Mouse (Mus musculus) left cerebral cortex, postnatal 25 days (tissue): ENCODE data around the gene Psat1. TPM values are rescaled to one million over a fixed set of nuclear protein-coding genes. Genes with fewer than 3 reads are reported as not detected.

Experiments used
- DNase-seq, 2 experiments: peaks; one replicate each; pipeline ENCODE4 v3.0.0; 2022; ENCODE audit warnings: low spot score in 2 of 2, mixed read lengths in 1 of 2
- intact Hi-C: fragments of 180-260 bp; cut with DNase I; formaldehyde crosslinking; loops from one replicate; pipeline ENCODE4 v1.15.1; 2025
- total RNA-seq, 2 experiments: library from RNA; stranded (reverse); gene quantifications; 2 replicates each; pipeline ENCODE4 v1.2.3; 2021

Gene Psat1
- total RNA-seq, 2 experiments from 2014 or later: 110 to 116 TPM

DNA sequence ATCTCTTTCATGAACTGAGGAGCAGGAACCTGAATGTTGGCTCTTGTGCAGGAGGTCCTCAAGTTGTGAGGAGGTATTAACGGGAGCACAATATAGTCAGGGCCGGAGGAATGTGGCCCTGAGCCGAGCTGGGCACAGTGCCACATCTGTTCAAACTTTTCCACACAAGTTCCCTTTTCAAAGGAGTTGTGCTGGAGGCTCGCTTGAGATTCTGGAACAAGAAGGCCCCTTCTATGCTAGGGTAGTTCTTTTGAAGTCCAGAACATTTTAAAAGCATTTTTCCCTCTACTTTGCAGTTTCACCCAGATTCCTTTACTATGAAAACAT lies 21.5 kb downstream of the Psat1 start:
- intact Hi-C loops: no loop called here

DNA sequence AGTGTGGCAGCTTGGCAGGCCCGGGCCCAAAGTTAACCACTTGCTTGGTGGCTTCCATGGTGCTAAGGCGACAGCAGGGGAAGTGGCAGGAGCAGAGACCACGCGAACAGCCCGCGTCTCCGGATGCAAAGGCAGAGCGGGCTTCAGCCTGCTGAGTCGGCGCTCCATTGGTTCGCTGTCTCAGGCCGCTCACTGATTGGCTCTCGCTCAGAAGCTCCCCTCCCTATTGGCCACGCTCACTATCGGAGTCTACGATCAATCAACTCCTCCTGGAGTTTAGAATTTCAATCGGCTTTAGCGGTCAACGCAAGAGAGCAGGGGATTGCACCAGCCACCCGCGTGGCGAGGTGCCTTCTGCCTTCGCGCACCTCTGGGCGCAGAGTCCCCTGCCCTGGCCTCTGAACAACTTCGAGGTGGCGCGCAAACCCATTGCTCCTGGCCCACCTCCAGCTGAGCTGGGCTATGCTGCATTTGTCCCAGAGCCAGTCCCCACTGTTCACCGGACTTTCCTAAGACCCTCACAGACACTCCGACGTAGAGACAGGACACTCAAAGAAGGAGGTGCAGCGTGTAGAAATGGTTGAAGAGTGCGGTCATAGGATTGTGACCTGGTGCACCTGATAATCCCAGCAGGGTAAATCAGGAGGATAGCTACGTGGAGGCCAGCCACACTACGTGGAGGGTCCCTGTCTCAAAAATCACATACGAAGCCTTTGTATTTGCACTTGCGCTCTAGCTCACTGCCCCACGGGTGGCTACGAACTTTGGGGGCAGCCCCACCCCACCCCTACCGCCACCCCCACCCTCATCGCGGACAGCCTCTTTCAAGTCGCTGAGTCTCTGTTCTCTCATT lies 22.0 kb downstream of the Psat1 start:
- intact Hi-C loops: loop anchor here (5.0 kb wide), 1 partner anchor 37 kb away; no protein-coding TSS in a partner anchor
- peak; percentile 88 to 94 for DNase-seq

More for the DNA sequence above, 21.5 kb downstream of the Psat1 start:
- DNase-seq: peak; percentile 65 to 67

DNA sequence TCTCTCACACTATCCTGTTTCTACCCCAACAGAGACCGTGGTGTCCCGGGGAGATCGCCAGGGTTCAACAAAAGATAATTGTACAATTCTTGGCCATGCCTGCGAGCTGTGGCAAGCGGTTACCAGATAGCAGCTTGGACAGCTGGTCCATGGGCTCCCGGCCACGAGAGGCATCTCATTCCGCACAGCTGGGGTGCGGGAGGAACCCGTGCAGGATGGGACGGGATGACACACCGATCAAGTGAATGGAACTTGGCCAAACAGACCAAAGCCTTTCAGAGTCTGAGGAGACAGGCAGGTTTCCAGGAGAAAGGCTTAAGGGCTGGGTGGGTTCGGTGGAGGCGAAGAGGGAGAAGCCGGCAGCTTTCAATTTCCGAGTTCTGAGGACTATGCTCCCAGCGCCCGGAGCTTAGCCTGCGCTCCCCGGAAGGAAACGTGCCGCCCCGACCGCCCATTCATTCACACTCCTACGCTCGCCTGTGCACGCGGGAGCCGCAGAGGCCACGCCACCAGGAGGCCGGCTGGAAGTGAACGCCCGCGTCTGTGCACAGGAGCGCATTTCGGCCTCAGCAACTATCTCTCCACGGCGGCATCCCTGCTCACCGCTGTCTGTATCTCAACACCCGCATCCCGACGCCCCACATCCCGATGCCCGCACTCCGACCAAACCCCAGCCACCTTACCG lies 22.8 kb downstream of the Psat1 start:
- DNase-seq: peak; percentile 59 to 71
- intact Hi-C loops: loop anchor here (5.0 kb wide), 1 partner anchor 38 kb away; no protein-coding TSS in a partner anchor

DNA sequence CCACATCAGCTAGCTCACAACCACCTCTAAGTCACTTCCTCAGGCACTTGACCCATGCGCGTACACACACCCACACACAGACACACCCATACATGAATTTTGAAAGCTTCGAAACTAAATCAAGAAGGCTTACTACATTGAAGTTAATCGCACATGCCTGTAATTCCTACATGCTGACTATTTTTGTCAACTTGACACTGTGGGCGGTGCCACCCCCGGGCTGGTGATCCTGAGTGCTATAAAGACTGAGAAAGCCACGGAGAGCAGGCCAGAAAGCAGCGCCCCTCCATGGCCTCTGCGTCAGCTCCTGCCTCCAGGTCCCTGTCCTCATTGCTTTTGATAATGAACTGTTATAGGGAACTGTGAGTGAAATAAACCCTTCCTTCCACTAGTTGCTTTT lies 23.7 kb downstream of the Psat1 start:
- peak in 1 of 2 experiments; percentile 9 for DNase-seq

DNA sequence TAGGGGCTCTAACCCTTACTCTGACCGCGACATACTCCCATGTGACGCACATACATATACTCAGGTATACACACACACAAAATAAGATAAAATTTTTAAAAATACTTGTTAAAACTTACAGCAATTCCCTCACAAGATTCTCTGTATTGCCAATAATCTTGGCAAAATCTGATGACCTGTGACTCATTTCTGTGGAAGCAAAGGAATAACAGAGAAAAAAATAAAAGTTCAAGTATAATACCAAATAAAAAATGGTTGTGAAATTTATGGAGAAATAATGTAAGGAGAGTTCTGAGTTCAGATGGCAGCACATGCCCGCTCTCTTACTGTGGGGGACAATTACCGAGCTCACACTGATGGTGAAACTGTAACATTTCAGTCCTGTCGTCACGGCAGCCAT lies 27.8 kb downstream of the Psat1 start:
- no peak for DNase-seq
- intact Hi-C loops: no loop called here

More for the DNA sequence above, 23.7 kb downstream of the Psat1 start:
- intact Hi-C loops: loop anchor here (5.0 kb wide), 1 partner anchor 39 kb away; no protein-coding TSS in a partner anchor

DNA sequence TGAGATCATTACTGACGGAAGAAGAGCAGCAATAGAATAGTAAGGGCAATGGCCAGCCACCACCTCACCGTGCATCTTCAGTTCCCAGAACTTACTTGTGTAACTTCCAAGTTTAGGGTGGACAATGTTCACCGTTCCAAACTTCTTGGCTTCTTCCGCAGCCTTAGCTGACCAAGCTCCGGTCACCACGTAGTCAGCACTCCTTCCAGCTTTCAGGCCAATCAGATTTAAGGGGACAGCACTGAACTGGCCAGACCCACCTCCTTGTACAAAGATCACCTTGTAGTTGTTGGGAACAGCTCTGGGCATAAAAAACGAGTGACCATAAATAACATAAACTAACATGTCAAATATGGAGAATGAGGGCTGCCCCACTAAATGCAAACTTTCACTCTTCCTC lies 29.0 kb downstream of the Psat1 start:
- no peak for DNase-seq
- intact Hi-C loops: no loop called here

DNA sequence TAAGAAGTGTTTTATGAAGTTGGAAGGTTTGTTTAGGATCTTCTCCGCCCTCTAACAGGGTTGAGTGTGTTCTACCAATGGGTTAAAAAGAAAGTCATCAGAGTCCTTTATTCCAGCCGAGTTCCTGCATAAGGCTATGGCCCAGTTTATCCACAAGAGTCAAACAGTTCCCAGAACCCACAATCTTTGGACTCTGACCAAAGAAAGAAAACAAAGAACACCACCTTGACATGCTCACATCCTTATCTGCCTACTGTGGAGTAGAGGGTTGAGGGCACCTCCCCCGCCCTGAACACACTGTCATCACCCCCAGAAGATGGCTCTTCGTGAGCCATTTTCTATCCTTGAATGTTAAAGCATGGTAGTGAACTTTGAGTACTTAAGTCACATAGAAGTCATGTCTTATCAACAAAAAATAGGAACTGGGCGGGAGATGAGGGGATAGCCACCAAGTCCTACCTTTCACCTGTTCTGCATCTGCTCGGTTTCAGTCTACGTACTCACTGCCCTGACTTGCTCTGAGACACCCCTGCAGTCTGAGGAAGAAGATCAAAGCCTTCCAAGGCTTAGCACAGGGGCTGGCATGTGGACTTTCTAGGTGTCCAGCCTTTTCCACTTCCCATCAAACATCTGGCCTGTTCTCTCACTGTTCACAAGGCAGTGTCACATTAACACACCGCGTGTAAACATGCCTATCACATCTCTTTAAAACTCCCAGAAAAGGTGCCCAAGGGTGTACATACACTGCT lies 33.7 kb downstream of the Psat1 start:
- DNase-seq: no peak
- intact Hi-C loops: no loop called here

DNA sequence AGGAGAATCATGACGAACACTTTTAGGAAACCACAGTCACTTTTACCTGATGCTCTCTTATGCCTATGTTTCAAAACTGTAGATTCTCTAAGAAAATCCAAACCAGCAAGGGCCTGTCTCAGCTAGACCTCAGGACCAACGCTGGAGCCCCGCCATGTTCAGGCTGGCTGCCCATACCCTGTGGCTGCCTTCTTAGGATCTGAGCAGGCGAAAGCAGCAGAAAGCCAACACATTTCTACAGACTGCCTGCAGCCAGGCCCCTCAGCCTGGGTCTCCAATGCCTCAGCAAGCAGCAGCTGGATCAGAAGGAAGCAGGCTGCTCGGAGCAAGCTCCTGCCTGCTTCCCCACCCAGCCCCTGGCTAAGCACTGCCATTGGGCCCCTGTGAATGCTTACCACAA lies 35.7 kb downstream of the Psat1 start:
- no peak for DNase-seq
- intact Hi-C loops: no loop called here

DNA sequence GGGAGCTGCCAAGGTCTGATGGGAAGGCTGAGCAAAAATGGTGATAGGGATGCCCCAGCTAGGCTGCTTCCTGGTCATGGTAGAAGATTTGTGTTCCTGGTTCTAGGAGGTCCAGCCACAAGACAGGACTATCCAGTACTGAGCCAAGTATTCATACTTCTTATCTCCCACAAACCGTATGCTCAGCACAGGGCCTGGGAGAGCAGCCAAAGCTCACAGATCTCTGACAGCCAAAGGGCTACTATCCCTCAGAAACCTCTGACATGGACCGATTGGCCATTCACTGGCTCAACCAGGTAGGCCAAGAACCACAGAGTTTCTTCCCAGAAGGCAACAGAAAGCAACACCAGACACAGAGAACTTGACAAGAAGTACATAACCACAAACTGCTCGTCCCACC lies 36.1 kb downstream of the Psat1 start:
- DNase-seq: no peak
- intact Hi-C loops: no loop called here

DNA sequence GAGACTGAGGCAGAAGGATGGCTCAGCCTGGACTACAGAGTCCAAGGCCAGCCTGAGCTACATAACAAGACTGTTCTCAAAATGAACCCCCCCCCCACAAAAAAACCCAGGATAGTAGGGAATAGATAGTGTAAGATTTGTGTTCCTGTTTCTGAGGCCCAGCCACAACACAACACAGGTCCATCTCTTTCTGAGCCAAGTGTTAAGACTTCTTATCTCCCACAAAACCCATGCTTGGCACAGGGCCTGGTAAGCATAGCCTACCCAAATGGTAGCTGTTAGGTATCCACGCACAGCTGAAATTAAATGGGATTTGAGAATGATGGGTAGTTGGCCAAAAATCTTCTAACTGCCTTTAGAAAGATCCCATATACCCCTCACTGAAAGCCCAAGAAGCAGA lies 36.6 kb downstream of the Psat1 start:
- intact Hi-C loops: no loop called here
- DNase-seq: no peak

DNA sequence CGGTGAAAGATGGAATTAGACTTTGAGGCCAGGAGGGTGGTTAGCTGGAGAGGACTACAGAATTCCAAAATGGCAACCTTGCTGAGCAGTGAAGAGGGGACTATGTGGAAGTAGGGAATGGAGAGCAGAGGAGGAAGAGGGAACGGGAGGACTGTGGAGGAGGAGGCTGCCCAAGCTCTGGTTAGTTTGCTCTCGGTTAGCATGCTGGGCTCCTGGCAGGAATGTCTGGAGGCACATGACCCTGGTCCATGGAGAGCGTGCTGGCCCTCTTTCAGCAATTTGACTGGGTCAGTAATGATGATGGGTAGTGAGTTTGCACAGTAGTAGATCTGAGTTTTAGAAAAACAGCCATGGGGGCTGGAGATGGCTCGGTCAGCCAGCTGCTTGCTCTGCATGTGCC lies 39.1 kb downstream of the Psat1 start:
- DNase-seq: no peak
- intact Hi-C loops: no loop called here

DNA sequence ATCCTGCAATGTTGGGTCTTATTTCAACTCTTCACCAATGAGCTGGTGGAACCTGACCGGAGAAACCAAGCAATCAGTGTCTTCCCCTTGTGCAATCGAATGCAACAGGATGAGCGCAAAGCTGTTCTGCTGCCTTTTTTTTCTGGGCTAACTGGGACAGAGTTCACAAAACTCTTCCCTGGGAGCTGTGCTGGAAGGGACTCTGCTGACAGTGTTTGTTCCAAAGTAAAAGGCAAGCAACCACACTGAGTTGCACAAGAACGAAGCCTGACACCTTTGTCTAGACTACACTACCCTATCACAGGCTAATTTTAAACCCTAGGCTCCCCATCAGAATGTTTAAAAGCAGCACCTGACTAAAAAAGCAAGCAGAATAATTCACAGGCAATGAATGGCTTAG lies 42.4 kb downstream of the Psat1 start:
- no peak for DNase-seq
- intact Hi-C loops: no loop called here

DNA sequence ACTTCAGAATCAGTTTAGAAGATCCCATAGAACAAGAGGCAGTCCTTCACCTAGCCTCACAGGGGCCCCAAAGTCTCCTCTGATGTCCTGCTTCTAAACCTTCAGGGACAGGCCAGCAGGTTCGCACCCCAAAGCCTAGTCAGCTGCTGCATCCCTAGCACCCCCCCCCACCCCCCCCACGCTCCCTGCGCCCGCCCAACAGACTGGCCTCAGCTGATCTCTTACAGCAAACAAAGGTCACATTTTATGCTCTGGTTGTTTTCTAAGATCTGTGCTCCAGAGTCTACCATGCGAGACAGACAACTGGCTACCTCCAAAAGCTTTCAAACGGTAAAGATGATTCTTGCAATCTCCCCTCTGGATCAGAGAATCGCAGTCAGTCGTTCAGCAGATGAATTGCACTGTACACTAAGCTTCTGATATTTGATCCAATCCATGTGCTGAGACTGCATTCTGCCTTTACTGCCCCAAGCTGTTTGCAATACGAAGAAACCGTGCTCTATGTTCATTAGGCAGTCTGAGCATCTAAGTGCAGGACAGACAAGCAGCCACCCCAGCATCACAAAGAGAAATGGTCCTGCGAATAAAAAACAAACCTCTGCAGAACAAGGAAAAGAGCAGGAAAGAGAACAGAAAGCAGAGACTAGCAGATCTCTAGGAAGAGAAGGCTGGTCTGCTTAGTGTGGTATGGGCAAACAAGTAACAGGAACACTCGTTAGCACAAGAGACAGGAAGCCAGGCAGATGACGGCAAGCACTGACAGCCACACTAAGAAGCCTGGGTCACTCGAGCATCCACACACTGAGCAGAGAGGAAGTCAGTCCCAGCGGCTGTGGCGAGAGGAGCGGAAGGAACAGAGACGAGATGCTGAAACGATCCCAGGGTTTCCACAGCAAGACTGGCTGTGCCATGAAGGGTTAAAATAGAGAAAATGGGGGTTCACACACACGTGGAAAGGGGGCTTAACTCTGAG lies 43.3 kb downstream of the Psat1 start:
- no peak for DNase-seq
- intact Hi-C loops: no loop called here

DNA sequence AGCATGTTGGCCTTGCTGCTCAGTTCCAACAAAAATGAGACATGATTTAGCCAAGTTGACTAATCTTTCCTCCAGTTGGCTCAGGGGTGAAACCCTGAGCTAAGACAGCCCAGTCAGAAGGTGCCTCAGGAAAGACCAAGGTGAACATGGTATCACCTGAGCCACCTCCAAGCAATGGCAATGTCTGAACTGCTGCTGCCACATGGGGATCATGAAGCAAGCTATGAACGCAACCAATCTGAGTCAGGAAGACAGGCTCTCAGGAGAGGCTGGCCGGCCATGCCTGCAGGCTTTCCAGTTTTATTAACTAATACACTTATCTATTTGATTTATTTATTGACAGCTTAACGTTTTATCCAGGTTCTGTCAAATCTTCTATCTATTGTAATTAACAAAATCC lies 51.5 kb downstream of the Psat1 start:
- no peak for DNase-seq
- intact Hi-C loops: no loop called here

DNA sequence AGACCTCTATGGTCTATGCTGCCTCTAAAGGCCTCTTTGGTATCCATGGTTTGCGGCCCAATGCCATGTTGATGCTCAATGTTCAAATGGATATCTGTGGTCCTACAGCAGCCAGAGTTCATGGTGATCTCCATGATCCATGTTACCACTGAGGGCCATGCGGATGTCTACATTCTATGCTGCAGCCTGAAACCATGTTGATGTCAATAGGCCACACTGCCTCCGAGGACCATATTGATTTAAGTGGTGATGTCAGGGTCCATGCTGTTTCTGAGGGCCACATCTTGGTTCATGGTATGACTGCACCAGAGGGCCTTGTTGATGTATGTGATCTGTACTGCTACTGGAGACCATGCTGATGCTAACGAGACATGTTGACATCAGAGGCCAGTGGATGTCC lies 55.0 kb downstream of the Psat1 start:
- intact Hi-C loops: no loop called here
- no peak for DNase-seq

DNA sequence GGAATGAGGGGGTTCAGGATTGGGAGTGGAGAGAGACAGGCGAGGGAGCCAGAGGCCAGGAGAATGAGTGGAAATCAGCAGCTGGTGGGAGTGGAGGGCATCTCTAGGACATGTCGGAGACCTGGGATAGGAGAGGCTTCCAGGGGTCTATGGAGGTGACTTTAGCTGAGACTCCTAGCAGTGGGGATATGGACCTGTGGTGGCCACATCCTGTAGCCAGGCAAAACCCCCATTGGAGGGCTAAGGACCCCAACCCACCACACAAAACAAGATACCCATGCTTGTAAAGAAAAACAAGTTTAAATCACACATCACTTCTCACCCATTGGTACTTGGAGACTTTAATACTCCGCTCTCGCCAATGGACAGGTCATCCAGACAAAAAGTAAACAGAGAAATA lies 58.7 kb downstream of the Psat1 start:
- DNase-seq: no peak
- intact Hi-C loops: no loop called here

DNA sequence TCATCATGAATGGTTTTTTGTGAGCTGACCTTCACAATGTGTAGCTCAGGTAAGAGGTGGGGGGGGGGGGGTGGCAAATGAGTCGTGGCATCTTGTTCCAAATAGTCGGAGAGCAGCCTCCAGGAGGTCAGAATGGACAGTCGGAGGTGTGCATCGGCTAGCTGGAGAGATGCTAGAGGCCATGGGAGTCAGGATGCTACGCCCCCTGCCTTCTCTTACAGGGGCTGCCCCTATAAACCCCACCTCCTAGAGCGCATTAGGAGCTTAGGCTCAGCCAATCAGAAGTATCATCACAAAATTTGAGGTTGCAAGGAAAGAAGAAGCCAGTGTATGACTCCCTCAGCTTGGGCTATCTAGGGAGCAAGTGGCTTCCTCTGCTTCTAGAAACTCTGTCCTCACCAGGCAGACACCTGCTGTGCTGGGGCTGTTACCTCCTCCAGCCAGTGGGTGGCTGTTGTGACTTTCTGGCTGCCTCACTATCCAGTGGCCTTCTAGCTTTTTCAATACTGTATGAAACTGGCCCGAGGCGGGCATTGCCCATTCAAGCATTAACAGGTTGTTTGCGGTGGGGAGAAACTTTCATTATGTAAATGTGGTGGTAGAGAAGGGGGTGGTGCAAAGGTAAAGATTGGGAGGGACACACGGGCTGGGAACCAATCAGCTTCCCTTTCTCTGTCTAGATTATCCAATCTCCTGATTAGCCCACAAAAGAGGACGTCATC lies 64.3 kb downstream of the Psat1 start:
- intact Hi-C loops: no loop called here
- DNase-seq: no peak

DNA sequence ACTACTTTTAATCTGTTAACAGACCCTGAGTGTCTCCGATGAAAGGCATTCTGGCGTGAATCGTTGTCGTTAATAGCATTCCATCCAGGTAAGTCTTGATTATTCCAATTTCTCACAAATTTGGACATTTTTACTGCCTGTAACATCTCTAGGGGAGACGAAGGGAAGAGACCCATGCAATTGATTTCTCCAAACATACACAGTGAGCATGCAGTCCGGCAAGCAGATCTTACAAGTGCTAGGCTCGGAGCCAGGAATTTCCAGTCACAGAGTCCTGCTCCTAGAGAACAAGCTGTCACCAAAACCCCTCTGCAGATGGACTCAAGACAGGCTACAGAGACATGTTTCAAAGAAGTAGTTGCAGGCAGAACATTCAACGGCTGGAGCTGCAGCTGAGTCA lies 66.4 kb downstream of the Psat1 start:
- DNase-seq: no peak
- intact Hi-C loops: no loop called here

DNA sequence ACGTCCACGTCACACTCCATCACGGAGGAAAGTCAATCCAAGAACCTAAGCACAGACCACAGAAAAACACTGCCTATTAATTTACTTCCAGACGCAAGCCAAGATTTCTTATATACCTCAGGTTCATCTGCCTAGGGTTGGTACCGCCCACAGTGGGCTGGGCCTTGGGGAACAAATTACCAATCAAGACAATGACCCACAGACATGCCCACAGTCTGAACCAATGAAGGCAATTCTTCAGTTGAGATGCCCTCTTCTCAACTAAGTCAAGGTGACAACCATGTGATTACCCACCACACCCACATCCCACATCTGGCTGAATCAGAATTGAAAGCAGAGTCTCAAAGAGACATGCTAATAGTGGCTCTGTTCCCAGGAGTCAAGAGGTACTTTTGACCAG lies 67.9 kb downstream of the Psat1 start:
- no peak for DNase-seq
- intact Hi-C loops: no loop called here
